Mouse (Mus musculus) heart, postnatal 0 days (tissue): ENCODE measurements around the gene Gpalpp1. TPM values are rescaled to one million over a fixed set of nuclear protein-coding genes. Genes with fewer than 3 reads are reported as not detected.

Source experiments
- ATAC-seq: fragments of 200-750 bp; cut with Nextera tagmentation; 2 replicates; pipeline ENCODE4 v1.8.0; 2017; ENCODE audit warnings: low read depth, moderate number of reproducible peaks, moderate library complexity; ENCODE audit not compliant: insufficient read depth
- DNase-seq: peaks from one replicate; pipeline ENCODE4 v3.0.0-alpha.2; 2016; ENCODE audit warnings: low spot score
- H3K27ac ChIP-seq: fragments of 300-500 bp; sonication (generic); 2 replicates; pipeline ENCODE4 v1.5.1; 2014; ENCODE audit warnings: low read depth, mild to moderate bottlenecking
- H3K27me3 ChIP-seq: fragments of 300-500 bp; sonication (generic); 2 replicates; pipeline ENCODE4 v1.6.1; 2014; ENCODE audit warnings: low read length, mixed read lengths; ENCODE audit not compliant: control insufficient read depth, insufficient read depth
- H3K36me3 ChIP-seq: fragments of 300-500 bp; sonication (generic); replicated peaks from 2 replicates; pipeline ENCODE4 v1.6.1; 2014; ENCODE audit warnings: low read length, mixed read lengths; ENCODE audit not compliant: control insufficient read depth, insufficient read depth
- H3K4me1 ChIP-seq: fragments of 300-500 bp; sonication (generic); 2 replicates; pipeline ENCODE4 v1.6.1; 2014; ENCODE audit warnings: antibody characterized with exemption; ENCODE audit not compliant: control insufficient read depth, insufficient read depth
- H3K4me2 ChIP-seq: fragments of 300-500 bp; sonication (generic); 2 replicates; pipeline ENCODE4 v1.6.1; 2014; ENCODE audit warnings: low read depth, mild to moderate bottlenecking, low read length, moderate library complexity
- H3K4me3 ChIP-seq: fragments of 300-500 bp; sonication (generic); 2 replicates; pipeline ENCODE4 v1.5.1; 2014; ENCODE audit warnings: low read depth, low read length
- H3K9ac ChIP-seq: fragments of 300-500 bp; sonication (generic); replicated peaks from 2 replicates; pipeline ENCODE4 v1.6.1; 2014; ENCODE audit warnings: low read depth, low read length, mixed read lengths
- H3K9me3 ChIP-seq: fragments of 300-500 bp; sonication (generic); replicated peaks from 2 replicates; pipeline ENCODE4 v1.6.1; 2016; ENCODE audit warnings: low read length; ENCODE audit not compliant: control insufficient read depth
- CTCF ChIP-seq: IDR thresholded peaks from 2 replicates; pipeline ENCODE4 v1.5.1; 2016; ENCODE audit warnings: antibody characterized with exemption, control low read depth, low read depth
- EP300 ChIP-seq: IDR thresholded peaks from 2 replicates; pipeline ENCODE4 v1.6.1; 2016; ENCODE audit warnings: antibody characterized with exemption, low read depth
- WGBS: fragments of 180-500 bp; shearing (Covaris S2); extraction: QIAGEN DNeasy Blood & Tissue Kit; methylation state at CpG from one replicate; pipeline ENCODE4 v1.1.7; 2014; 5-methylcytosine and 5-hydroxymethylcytosine counted together
- polyA plus RNA-seq: library from polyadenylated mRNA; unstranded; fragments of >200 nt; fragmentation: Nextera tagmentation; extraction: Ambion mirVana; gene quantifications from 2 replicates; pipeline ENCODE4 v1.2.1, GENCODE M21; 2015
- total RNA-seq: library from RNA; depleted of rRNA; stranded (reverse); fragments of >200 nt; gene quantifications from 2 replicates; pipeline ENCODE4 v1.2.3, GENCODE M21; 2014; ENCODE audit warnings: low replicate concordance

The Gpalpp1 gene
- total and polyA plus RNA-seq, 2 experiments from 2014 or later, result 6.2 to 11.4 TPM

DNA sequence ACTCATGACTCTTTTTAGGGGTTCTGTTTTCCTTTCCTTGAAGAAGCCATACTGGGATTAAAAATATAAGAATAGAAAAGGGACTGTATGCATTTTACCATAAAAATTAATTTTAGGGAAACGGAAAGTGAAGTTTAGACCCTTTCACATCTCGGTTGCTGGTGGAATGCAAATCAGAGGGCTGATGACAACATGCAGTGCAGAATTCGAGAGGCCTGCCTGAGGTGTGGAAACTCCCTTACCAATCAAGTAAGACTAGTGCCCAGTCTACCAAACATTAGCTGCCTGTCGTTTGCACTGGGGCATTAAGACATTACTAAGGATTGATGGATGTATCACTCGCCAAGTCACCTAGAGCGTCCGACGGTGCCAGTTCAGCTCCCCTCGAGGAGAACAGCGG lies 37.7 kb upstream of the Gpalpp1 start:
- Histone ChIP-seq H3K9ac (no peak overlapping the region), H3K4me2 (no peak overlapping the region), H3K27ac (no peak overlapping the region), H3K4me1 (peaks cover 16% of the 10 kb centered on the region), H3K9me3 (no peaks in the 10 kb centered on the region), H3K4me3 (no peak overlapping the region), H3K27me3 (no peaks in the 10 kb centered on the region), H3K36me3 (no peaks in the 10 kb centered on the region)
- TF ChIP-seq CTCF, result no peak
- no peak for TF ChIP-seq EP300
- ATAC-seq, result no peak
- DNase-seq, result no peak
- WGBS, result 78% methylated on average over 10 of the region's 10 CpGs

DNA sequence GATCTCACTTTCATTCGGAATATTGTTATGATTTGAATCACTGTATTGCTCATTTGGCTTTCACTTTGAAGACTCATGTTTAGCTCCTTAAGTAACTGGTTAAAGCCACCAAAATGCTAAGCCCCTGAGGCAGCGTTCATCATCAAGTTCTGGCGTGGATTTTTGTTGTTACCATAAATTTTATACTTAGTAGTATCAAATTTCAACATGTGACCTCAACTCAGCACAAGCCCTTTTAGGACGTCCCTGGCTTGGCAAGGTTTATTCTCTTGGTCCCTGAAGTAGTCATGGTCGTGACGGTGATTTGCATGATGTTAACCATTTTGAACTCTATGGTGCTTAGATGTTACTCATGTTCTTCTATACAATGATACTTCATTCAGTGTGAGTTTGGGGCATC lies 36.5 kb upstream of the Gpalpp1 start:
- ATAC-seq (no peak), DNase-seq (no peak)
- H3K9me3 ChIP-seq, result no peaks in the 10 kb centered on the region
- TF ChIP-seq CTCF (no peak), EP300 (no peak)
- H3K27me3 ChIP-seq, result no peaks in the 10 kb centered on the region
- no peaks in the 10 kb centered on the region for H3K36me3 ChIP-seq
- no peak overlapping the region for H3K4me3 ChIP-seq
- H3K4me1 ChIP-seq, result peaks cover 10% of the 10 kb centered on the region
- WGBS, result 72% methylated on average over 6 of the region's 6 CpGs
- H3K27ac ChIP-seq, result no peak overlapping the region
- H3K9ac ChIP-seq, result no peak overlapping the region
- no peak overlapping the region for H3K4me2 ChIP-seq

DNA sequence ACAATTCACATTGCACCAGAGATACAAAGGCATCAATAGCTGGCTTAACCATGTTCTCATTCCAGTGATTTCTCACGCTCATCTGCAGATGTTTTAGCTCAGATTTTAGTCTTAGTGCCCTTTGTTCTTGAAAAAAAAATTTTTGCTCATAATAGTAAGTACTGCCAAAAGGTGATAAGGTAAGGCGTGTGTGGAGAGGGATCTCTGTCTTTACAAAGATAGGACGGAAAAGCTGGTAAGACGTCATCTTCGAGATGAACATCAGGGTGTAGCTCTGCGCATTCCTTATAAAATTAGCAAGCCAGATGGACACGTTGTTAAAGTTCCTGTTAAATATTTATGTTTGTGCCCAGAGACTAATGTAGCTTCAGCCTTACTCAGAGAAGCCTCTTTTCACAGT lies 35.3 kb upstream of the Gpalpp1 start:
- Histone ChIP-seq H3K27me3 (no peaks in the 10 kb centered on the region), H3K9me3 (no peaks in the 10 kb centered on the region), H3K9ac (no peak overlapping the region), H3K4me3 (no peak overlapping the region), H3K27ac (no peak overlapping the region), H3K36me3 (no peaks in the 10 kb centered on the region), H3K4me1 (peaks cover 10% of the 10 kb centered on the region), H3K4me2 (no peak overlapping the region)
- 31% methylated on average over 7 of the region's 7 CpGs for WGBS
- DNase-seq (no peak), ATAC-seq (no peak)
- TF ChIP-seq EP300, result no peak
- no peak for TF ChIP-seq CTCF

DNA sequence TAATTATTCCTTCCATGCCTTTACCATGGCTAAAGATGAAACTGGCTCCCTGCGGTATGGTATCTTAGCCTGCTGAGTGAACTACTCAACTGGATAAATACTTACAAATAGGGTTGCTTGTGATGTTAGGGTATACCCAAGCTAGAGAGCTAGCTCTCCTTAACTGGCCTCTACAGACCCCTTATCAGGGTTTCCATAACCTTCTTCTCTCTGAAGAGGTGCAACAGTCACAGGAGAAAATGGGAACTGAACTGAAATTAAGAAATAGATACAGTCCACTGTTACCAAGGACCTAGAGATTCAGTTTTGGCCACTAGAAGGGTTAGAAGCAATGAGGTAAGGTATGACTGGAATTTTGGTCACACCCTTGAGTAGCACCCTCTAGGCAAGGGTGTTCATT lies 34.7 kb upstream of the Gpalpp1 start:
- TF ChIP-seq EP300 (no peak), CTCF (no peak)
- no peak overlapping the region for H3K4me2 ChIP-seq
- no peaks in the 10 kb centered on the region for H3K36me3 ChIP-seq
- ATAC-seq (no peak), DNase-seq (no peak)
- no peaks in the 10 kb centered on the region for H3K9me3 ChIP-seq
- no peak overlapping the region for H3K9ac ChIP-seq
- H3K4me1 ChIP-seq, result peaks cover 6% of the 10 kb centered on the region
- WGBS, result 77% methylated on average over 1 of the region's 1 CpGs
- no peak overlapping the region for H3K27ac ChIP-seq
- H3K27me3 ChIP-seq, result no peaks in the 10 kb centered on the region
- H3K4me3 ChIP-seq, result no peak overlapping the region

DNA sequence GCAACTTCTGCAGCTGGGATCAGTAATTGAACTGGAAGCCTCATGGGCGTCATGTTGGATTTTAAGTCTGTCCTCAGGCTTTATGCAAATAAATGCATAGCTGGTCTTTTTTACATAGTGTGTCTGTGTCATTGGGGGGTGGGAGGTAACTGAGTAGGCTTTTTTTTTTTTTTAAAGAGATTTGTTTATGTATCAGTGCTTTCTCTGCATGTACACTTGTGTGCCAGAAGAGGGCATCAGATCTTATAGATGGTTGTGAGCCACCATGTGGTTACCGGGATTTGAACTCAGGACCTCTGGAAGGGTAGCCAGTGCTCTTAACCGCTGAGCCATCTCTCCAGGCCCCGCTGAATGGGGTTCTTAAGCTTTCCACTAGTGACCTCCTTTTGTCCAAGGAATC lies 24.4 kb upstream of the Gpalpp1 start:
- 87% methylated on average over 4 of the region's 4 CpGs for WGBS
- Histone ChIP-seq H3K9me3 (no peaks in the 10 kb centered on the region), H3K4me2 (no peak overlapping the region), H3K36me3 (peaks cover 52% of the 10 kb centered on the region), H3K9ac (no peak overlapping the region), H3K27ac (no peak overlapping the region), H3K27me3 (no peaks in the 10 kb centered on the region), H3K4me1 (no peaks in the 10 kb centered on the region), H3K4me3 (no peak overlapping the region)
- TF ChIP-seq EP300, result no peak
- TF ChIP-seq CTCF, result no peak
- ATAC-seq (no peak), DNase-seq (no peak)

DNA sequence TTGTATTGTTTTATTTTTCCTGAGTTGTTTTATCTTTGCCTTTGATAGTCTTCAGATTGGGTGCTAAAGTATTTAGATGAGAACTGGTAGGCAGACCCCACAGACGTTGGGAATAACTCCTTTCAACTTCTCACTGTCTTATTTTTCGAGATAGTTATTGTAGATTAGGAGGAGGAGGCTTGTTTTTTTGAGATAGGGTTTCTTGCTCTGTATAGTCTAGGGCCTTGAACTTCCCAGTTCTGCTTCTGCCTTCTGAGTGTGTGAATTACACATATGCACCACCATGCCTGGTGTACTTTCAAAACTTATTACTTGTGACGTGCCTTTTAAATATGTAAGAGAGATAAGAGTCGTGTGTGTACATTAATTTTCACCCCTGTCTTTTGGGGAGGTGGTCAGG lies 17.6 kb upstream of the Gpalpp1 start:
- H3K36me3 ChIP-seq, result peaks cover 85% of the 10 kb centered on the region
- no peaks in the 10 kb centered on the region for H3K9me3 ChIP-seq

More for the DNA sequence above, 17.6 kb upstream of the Gpalpp1 start:
- ATAC-seq (no peak), DNase-seq (no peak)
- Histone ChIP-seq H3K4me1 (no peaks in the 10 kb centered on the region), H3K4me3 (no peak overlapping the region), H3K27ac (no peak overlapping the region), H3K4me2 (no peak overlapping the region), H3K9ac (no peak overlapping the region), H3K27me3 (no peaks in the 10 kb centered on the region)
- WGBS, result 73% methylated on average over 4 of the region's 4 CpGs
- TF ChIP-seq EP300 (no peak), CTCF (no peak)
